Mouse (Mus musculus): ENCODE measurements around the gene Psmd12. TPM values are rescaled to one million over a fixed set of nuclear protein-coding genes. Genes with fewer than 3 reads are reported as not detected.

Gene Psmd12
- polyA plus RNA-seq, 1 experiment from 2014 or later: 172 TPM

GRCm38 (mm10) chr11:107465041-107465440, 14.2 kb upstream of the Psmd12 start:
- no peak for ATAC-seq (ENCODE audit: low FRiP score)
- no peaks in the 10 kb centered on the region for H3K9me3 ChIP-seq (replicated peaks)
- no peak overlapping the region for H3K27ac ChIP-seq
- no peak overlapping the region for H3K4me3 ChIP-seq
- 92% methylated on average over 4 of the region's 4 CpGs for WGBS
- no peak overlapping the region for H3K4me2 ChIP-seq (replicated peaks)
- H3K4me1 ChIP-seq: peaks cover 17% of the 10 kb centered on the region
- H3K27me3 ChIP-seq: no peaks in the 10 kb centered on the region
- no peak overlapping the region for H3K9ac ChIP-seq
- no peaks in the 10 kb centered on the region for H3K36me3 ChIP-seq

GRCm38 (mm10) chr11:107465969-107466368, 13.3 kb upstream of the Psmd12 start:
- Histone ChIP-seq H3K4me1 (peaks cover 19% of the 10 kb centered on the region), H3K27ac (no peak overlapping the region), H3K9me3 (replicated peaks) (no peaks in the 10 kb centered on the region), H3K36me3 (no peaks in the 10 kb centered on the region), H3K4me3 (no peak overlapping the region), H3K27me3 (no peaks in the 10 kb centered on the region), H3K4me2 (replicated peaks) (no peak overlapping the region), H3K9ac (no peak overlapping the region)
- ATAC-seq (ENCODE audit: low FRiP score): no peak
- WGBS: 78% methylated on average over 1 of the region's 1 CpGs

- Histone ChIP-seq H3K4me3 (no peak overlapping the region), H3K4me2 (replicated peaks) (no peak overlapping the region), H3K9ac (no peak overlapping the region), H3K4me1 (peaks cover 22% of the 10 kb centered on the region), H3K27me3 (no peaks in the 10 kb centered on the region), H3K9me3 (replicated peaks) (no peaks in the 10 kb centered on the region), H3K27ac (no peak overlapping the region), H3K36me3 (no peaks in the 10 kb centered on the region)
- no peak for ATAC-seq (ENCODE audit: low FRiP score)
- WGBS: 76% methylated on average over 6 of the region's 6 CpGs
These were observed 12.5 kb upstream of the Psmd12 start for GRCm38 (mm10) chr11:107466611-107467391.

GRCm38 (mm10) chr11:107468252-107469030, 10.8 kb upstream of the Psmd12 start:
- H3K27ac ChIP-seq: peak overlapping the region; percentile 93
- no peaks in the 10 kb centered on the region for H3K36me3 ChIP-seq
- H3K27me3 ChIP-seq: no peaks in the 10 kb centered on the region
- 20% methylated on average over 16 of the region's 16 CpGs for WGBS
- peak overlapping the region; percentile 82 for H3K9ac ChIP-seq
- no peak for ATAC-seq (ENCODE audit: low FRiP score)
- peak overlapping the region; percentile 86 for H3K4me2 ChIP-seq (replicated peaks)
- H3K9me3 ChIP-seq (replicated peaks): no peaks in the 10 kb centered on the region
- H3K4me3 ChIP-seq: peak overlapping the region; percentile 66
- peaks cover 25% of the 10 kb centered on the region for H3K4me1 ChIP-seq

- H3K27ac ChIP-seq: peak overlapping the region; percentile 93
- no peaks in the 10 kb centered on the region for H3K36me3 ChIP-seq
- H3K9me3 ChIP-seq (replicated peaks): no peaks in the 10 kb centered on the region
- H3K4me2 ChIP-seq (replicated peaks): peak overlapping the region; percentile 86
- WGBS: under 1% methylated on average over 38 of the region's 38 CpGs
- H3K4me1 ChIP-seq: peaks cover 24% of the 10 kb centered on the region
- ATAC-seq (ENCODE audit: low FRiP score): peak; percentile 86
- no peaks in the 10 kb centered on the region for H3K27me3 ChIP-seq
- H3K9ac ChIP-seq: peak overlapping the region; percentile 82
- peak overlapping the region; percentile 66 for H3K4me3 ChIP-seq
These were observed 10.2 kb upstream of the Psmd12 start for GRCm38 (mm10) chr11:107469031-107469522.

- peak overlapping the region; percentile 66 for H3K4me3 ChIP-seq
- under 1% methylated on average over 56 of the region's 59 CpGs for WGBS
- peak overlapping the region; percentile 93 for H3K27ac ChIP-seq
- H3K9me3 ChIP-seq (replicated peaks): no peaks in the 10 kb centered on the region
- H3K27me3 ChIP-seq: no peaks in the 10 kb centered on the region
- peaks cover 21% of the 10 kb centered on the region for H3K4me1 ChIP-seq
- no peaks in the 10 kb centered on the region for H3K36me3 ChIP-seq
- peak overlapping the region; percentile 82 for H3K9ac ChIP-seq
- peak overlapping the region; percentile 86 for H3K4me2 ChIP-seq (replicated peaks)
- peak; percentile 56 for ATAC-seq (ENCODE audit: low FRiP score)
These were observed 9.5 kb upstream of the Psmd12 start for GRCm38 (mm10) chr11:107469523-107470371.

- no peaks in the 10 kb centered on the region for H3K36me3 ChIP-seq
- H3K9ac ChIP-seq: peak within 1 kb of the TSS; percentile 82
- no peaks in the 10 kb centered on the region for H3K27me3 ChIP-seq
- H3K4me1 ChIP-seq: peaks cover 21% of the 10 kb centered on the region
- H3K4me2 ChIP-seq (replicated peaks): peak within 1 kb of the TSS; percentile 86
- H3K9me3 ChIP-seq (replicated peaks): no peaks in the 10 kb centered on the region
- WGBS: under 1% methylated on average over 37 of the region's 37 CpGs
- peak; percentile 90 for ATAC-seq (ENCODE audit: low FRiP score)
- peak within 1 kb of the TSS; percentile 66 for H3K4me3 ChIP-seq
- peak within 1 kb of the TSS; percentile 93 for H3K27ac ChIP-seq
These were observed 8.7 kb upstream of the Psmd12 start, which contains the start of gene Pitpnc1 for GRCm38 (mm10) chr11:107470521-107471041. Gene Pitpnc1 (minus strand): TSS chr11:107470699.

- no peaks in the 10 kb centered on the region for H3K27me3 ChIP-seq
- peak overlapping the region; percentile 82 for H3K9ac ChIP-seq
- no peaks in the 10 kb centered on the region for H3K36me3 ChIP-seq
- H3K4me3 ChIP-seq: peak overlapping the region; percentile 66
- H3K4me1 ChIP-seq: peaks cover 21% of the 10 kb centered on the region
- H3K27ac ChIP-seq: peak overlapping the region; percentile 93
- WGBS: 11% methylated on average over 11 of the region's 11 CpGs
- peak overlapping the region; percentile 86 for H3K4me2 ChIP-seq (replicated peaks)
- H3K9me3 ChIP-seq (replicated peaks): no peaks in the 10 kb centered on the region
- ATAC-seq (ENCODE audit: low FRiP score): no peak
These were observed 8.1 kb upstream of the Psmd12 start for GRCm38 (mm10) chr11:107471071-107471720.

GRCm38 (mm10) chr11:107472304-107472703, 7.0 kb upstream of the Psmd12 start:
- Histone ChIP-seq H3K9me3 (replicated peaks) (no peaks in the 10 kb centered on the region), H3K4me3 (no peak overlapping the region), H3K27me3 (no peaks in the 10 kb centered on the region), H3K4me2 (replicated peaks) (no peak overlapping the region), H3K9ac (no peak overlapping the region), H3K27ac (no peak overlapping the region), H3K36me3 (no peaks in the 10 kb centered on the region), H3K4me1 (peaks cover 19% of the 10 kb centered on the region)
- WGBS: 92% methylated on average over 3 of the region's 3 CpGs
- no peak for ATAC-seq (ENCODE audit: low FRiP score)

- H3K4me2 ChIP-seq (replicated peaks): no peak overlapping the region
- no peak overlapping the region for H3K9ac ChIP-seq
- peaks cover 13% of the 10 kb centered on the region for H3K4me1 ChIP-seq
- ATAC-seq (ENCODE audit: low FRiP score): no peak
- H3K4me3 ChIP-seq: no peak overlapping the region
- 24% methylated on average over 8 of the region's 8 CpGs for WGBS
- no peak overlapping the region for H3K27ac ChIP-seq
- no peaks in the 10 kb centered on the region for H3K27me3 ChIP-seq
- no peaks in the 10 kb centered on the region for H3K9me3 ChIP-seq (replicated peaks)
- no peaks in the 10 kb centered on the region for H3K36me3 ChIP-seq
These were observed 6.0 kb upstream of the Psmd12 start for GRCm38 (mm10) chr11:107473137-107473820.

GRCm38 (mm10) chr11:107479862-107480203, 549 bp downstream of the Psmd12 start:
- no peak for ATAC-seq (ENCODE audit: low FRiP score)
- peak overlapping the region; percentile 94 for H3K4me2 ChIP-seq (replicated peaks)
- H3K27ac ChIP-seq: peak overlapping the region; percentile 78
- H3K9ac ChIP-seq: peak overlapping the region; percentile 94
- peaks cover 15% of the 10 kb centered on the region for H3K4me1 ChIP-seq
- peak overlapping the region; percentile 91 for H3K4me3 ChIP-seq
- no peaks in the 10 kb centered on the region for H3K9me3 ChIP-seq (replicated peaks)
- WGBS: 2% methylated on average over 10 of the region's 10 CpGs
- H3K27me3 ChIP-seq: no peaks in the 10 kb centered on the region
- 0 out of 2 replicates have a peak, but pooled peaks cover 5% of the 10 kb centered on the region for H3K36me3 ChIP-seq
